Mouse (Mus musculus): ENCODE results near the gene Dnajc6. TPM values are rescaled to one million over a fixed set of nuclear protein-coding genes. Genes with fewer than 3 reads are reported as not detected.

The Dnajc6 gene
- total RNA-seq, 2 experiments from 2014 or later = 0.19 to 0.41 TPM

DNA sequence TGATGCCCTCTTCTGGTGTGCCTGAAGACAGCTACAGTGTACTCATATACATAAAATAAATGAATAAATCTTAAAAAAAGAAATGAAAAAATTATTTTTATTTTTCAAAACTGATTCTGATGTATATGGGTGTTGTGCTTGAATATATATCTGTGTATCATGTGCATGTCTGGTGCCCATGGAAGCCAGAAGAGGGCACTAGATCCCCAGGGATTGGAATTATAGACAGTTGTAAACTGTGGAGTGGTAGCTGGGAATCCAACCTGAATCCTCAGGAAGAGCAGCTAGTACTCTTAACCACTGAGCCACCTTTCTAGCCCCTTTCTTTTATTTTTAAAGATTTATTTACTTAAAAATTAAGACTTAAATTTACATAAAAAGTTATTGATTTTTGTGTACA is 9.9 kb downstream of the Dnajc6 start:
- DNase-seq (ENCODE audit: low spot score) = no peak

DNA sequence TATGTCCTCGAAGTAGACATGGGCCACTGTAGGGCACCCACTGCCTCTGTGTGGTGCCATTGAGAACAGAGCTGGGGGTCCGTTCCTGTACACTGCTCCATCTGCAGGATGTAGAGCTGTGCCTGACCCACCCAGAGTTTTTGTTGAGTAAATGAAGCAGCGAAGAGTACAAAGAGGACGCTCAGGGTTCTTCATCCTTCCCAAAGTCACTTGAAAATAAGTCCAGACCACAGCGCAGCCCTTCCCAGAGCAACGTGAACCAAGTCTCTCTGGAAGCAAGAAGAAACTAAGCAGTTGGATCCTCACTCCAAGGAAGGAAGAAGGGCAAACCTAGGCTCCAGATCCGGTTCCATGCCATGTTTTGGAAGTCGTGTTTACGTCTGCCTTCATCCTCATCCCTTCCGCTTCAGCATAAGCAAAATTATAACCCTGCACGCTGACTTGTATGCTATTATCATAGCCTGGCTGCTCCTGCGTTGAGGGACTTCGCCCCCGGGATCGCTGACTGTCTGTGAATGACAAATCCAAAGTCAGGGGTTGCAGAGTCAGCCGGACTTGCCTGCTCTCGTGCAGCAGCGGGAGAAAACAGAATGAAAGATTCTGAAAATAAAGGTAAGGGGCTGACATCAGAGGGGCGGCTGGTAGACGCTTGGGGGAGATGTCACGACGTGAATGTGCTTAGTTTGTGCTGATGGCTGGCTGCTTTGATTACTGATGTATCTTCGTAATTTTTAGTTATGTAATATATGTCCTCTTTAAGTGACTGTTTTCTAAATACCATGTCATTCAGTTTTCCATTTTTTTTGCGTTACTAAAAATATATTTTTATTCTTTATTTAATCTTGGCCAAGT is 11.3 kb downstream of the Dnajc6 start:
- DNase-seq (ENCODE audit: low spot score) = no peak

DNA sequence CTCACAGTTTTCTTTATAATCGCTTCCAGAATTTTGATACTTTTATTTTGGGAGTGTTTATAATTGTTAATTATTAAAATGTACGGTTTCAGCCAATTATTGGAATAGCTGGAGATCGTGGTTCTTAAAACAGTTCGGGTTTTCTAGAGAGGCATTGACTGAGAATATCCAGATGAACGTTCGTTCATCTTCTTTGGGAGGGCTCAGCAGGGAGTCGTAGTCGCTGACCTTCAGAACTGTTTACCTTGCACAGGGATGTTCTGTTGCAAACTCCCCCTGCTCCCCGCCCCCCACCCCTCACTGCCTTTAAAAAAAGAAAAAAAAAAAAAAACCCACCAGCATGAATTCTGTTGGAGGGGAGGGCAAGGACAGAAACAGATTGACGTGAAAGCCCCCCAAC is 12.0 kb downstream of the Dnajc6 start:
- no peak for DNase-seq (ENCODE audit: low spot score)

DNA sequence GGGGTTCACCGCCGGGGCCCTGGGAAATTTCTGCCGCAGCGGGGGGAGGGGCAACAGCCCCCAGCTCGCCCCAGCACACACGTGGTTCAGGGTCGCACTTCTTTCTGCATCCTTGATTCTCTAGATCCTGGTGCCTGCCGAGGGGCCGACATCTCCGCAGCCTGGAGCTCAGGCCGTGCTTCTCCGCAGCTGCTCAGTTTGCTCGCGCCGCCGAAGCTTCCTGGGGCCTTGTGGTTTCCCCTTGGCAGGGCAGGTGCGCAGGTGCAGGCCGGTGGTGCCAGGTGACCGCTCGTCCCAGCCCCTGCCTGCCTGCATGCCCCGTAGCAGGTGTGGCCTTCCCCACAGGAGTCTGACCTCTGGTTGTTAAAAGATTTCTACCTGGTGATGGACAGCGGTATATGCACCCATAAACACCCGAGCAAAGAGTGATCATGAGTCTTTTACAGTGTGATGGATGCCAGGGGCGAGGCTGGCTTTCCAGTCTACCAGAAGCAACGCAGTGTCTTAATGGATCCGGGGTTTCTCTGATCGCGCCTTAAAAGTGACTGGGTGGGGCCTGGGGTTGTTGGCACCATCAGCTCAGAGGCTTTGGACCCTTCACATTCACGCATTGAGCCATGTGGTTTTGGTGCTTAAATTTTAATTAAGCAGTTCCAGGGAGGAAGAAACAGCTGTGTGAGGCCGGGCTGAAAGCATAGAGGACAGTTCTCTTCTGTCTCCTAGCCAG is 12.6 kb downstream of the Dnajc6 start:
- no peak for DNase-seq (ENCODE audit: low spot score)

DNA sequence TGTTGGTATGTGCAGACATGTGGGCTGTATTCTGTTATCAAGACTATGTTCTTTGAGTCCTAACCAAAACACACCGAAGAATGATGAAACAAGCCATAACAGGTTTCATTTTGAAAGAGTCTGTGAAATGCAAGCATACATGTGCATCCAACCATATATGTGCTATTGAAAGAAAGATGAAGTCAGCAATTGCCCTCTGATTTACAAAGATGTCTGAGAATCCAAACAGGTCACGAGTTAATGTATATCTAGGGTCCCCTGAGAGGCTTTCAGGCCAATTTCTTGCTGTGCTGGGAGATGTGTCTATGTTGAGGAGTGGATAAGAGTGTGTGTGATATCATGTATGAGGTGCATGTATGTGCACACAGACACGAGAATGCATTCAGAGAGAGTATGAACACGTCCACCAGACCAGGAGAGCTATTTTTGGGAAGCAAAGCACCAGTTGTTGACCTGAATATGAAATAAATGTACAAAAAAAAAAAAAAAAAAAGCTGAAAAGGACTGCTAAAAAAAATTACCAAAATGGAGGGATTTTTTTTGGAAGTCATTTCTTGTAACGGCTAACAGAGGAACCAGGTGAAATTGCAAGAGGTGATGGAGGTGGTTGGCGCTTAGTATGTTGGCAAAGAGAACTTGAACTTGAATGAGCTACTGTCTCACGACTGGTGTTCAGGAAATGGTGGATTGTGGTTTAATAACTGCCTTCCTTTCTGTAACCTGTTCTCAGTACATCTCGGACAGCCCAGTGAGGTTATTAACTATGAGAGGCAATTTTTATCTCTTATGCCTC is 13.9 kb downstream of the Dnajc6 start:
- DNase-seq (ENCODE audit: low spot score) = no peak

DNA sequence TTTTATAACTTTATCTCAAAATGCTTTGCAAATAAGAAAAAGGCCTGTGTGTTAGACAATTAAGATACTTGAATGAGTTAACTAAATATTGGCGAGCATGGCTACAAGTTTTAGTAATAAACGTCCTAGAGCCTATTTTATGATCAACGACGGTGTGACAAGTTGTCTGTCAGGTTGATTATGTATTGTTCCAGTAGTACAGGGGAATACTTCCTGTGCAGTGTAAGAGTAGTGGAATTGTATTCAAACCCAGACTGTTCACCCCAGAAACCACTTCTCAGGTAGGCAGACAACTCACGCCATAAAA is 14.4 kb downstream of the Dnajc6 start:
- no peak for DNase-seq (ENCODE audit: low spot score)

DNA sequence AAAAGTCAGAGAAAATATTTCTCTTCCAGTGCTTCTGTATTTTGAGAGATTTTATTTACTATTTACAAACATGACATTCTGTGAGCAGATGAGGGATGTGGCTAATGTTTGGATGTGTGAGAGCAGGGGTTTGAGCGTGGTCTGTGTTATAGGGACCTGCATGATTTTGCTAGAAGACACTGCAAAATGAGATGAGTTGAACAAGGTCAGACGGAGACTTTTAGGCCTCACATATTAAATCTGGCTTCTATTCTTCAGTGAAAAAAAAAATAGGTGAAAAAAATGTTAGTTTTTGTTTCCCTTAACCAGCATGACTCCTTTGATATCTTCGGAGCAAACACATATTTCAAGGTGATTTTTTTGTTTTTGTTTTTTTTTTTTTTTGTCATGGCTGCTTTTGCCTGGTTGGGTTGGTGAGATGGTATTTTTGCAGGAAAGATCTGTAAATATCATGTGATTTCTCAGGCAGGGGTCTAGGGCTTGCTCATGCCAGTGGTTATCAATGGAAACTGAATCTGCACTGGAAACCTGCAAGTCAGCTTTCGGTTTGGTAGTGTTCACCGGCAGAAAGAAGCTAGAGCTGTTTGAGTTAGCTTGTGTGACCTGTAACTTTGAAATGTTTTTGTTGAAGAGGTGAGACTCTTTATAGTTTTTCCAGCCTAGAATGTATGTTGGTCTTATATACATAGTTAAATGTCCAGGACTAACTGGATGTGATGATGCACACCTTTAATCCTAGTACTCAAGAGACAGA is 15.5 kb downstream of the Dnajc6 start:
- no peak for DNase-seq (ENCODE audit: low spot score)

DNA sequence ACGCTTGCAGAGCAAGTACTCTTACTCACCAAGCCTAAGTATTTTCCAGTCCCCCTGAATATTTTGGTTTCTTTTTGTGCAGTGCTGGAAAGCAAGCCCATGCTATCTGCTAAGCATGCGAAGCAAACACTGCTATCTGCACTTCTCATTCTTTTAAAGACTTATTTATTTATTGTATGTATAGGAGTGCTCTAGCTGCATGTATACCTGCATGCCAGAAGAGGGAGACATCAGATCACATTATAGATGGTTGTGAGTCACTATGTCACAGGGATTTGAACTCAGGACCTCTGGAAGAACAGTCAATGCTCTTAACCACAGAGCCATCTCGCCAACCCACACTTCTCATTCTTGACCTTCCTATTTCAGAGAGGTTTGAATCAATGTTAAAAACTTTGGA is 16.8 kb downstream of the Dnajc6 start:
- DNase-seq (ENCODE audit: low spot score) = no peak

DNA sequence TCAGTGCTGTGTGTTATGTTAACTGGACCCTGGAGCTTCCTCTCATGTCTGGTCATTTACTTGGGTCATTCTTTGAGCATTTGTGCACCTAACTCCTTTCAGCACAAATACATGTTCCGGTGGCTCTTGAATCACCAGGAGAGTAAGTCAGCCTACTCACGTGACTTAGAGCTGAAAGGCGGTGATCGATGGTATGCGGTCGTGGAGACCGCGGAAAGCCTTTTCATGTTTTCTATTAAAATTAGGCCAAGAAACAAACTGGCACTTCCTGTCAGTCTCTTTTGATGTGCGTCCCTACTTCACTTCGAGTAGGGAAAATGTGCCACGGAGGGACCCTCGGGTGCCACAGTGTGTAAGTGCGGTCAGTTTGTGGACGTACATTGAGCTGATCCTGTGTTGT is 19.4 kb downstream of the Dnajc6 start:
- DNase-seq (ENCODE audit: low spot score) = no peak

DNA sequence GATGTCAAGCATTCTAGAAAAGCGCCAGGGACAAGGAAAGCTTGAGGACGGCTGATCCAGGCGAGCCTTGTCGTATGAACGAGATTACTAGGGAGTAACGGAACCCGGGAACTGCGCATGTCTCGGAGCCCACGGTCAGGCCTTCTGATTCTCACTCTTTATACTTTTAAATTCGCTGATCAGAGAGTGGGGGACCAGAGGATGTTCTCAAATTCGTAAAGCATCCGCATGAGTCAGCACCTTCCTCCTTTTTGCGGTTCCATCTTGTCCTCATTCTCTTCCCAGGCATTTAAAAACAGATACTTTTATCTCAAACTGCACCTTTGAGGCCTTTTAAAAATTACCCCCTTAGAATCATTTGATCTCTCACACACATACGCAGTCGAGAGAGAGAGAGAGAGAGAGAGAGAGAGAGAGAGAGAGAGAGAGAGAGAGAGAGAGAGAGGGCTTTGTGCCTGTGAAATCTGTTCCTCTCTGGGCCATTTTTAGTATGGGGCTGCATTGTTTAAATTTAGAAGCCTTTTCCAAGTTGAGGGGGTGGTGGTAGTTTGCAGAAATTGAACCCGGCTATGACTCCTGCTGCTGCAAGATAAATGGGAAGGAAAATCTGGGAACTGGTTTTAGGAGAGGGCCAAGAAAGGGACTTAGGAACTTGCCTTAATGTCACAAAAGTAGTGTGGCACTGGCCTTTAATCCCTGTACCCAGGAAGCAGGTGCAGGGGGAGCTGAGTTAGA is 20.2 kb downstream of the Dnajc6 start:
- no peak for DNase-seq (ENCODE audit: low spot score)

DNA sequence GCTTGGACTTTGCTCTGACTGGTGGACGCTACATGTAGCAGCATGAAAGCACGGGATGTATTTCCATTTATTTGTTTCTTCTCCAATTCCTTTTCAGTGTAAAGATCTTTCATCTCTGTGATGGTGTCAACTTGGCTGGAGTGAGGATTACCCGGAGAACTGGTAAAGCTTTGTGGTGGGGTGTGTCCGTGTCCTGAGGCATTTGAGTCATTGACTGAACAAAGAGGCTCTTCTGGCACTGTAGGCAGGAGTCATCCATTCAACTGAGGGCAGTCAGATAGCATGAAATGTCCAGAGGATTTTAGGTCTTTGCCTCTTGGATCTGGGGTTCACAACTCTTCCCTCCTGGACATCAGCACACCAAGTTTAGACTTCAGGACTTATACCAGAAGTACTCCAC is 35.5 kb downstream of the Dnajc6 start:
- DNase-seq (ENCODE audit: low spot score) = no peak

DNA sequence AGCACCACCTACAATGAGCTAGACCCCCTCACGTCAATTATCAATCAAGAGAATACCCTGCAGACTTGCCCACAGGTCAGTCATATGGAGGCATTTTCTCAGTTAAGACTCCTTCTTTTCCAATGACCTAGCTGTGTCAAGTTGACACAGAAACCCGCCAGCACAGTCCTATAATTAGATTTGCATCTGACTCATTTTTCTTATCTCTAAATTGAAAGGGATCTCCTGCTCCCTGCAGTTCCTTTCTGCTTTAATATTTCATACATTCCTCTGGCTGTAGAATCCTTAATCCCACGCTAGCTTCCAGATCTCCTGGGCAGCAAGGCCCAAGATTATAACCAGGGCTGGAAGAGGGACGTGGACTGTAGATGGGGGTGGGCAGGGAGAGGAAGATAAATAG is 44.1 kb downstream of the Dnajc6 start:
- DNase-seq (ENCODE audit: low spot score) = no peak

DNA sequence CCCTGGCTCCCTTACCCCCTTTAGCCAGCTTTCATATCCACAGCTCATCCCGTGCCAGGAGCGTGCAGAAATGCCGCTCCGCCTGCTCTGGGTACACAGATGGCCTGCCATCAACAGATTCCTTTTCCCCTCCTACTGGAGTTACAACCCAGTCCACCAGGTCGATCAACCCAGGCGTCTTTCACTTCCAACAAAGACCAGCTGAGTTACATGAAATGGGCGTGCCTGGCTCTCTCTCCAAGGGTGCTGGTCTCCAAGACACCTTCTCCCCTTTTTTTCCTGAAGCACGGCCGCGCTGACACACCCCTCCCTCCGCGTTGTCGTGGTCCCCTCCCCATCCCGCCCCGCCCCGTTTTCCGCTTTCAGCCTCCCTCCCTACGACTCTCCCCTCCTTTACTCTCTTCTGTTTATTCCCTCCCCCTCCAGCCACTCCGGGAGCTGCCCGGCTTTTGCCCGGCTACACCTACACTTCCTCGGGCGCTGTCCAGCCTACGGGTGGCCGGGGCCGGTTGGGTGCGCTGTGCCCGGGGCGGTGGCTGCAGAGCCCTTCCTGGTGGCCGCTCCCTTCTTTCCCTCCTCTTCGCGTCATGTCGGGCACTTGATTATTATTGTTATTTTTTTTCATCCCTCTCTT is 53.6 kb downstream of the Dnajc6 start:
- no peak for DNase-seq (ENCODE audit: low spot score)

DNA sequence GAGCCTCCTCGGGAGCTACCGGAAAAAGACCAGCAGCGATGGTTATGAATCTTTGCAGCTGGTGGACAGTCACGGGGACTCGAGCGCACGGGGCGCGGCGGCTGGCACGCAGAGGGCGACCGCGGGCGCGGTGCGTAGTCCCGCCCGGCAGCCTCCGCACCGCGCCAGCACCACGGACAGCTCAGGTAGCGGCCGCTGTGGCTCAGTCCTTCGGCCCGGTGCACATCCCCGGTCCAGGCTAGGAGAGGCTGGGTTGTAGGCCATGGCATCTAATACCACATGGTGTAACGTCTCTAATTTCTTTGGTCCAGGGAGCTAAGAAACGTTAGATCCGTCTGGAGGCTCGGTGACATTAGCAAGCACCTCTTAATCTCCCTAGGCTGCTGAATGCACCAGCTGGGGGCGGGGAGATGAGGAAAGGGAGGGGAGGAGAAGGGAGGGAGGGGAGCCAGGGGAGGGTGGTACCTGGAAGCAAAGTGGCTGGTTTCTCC is 54.3 kb downstream of the Dnajc6 start:
- DNase-seq (ENCODE audit: low spot score) = no peak

DNA sequence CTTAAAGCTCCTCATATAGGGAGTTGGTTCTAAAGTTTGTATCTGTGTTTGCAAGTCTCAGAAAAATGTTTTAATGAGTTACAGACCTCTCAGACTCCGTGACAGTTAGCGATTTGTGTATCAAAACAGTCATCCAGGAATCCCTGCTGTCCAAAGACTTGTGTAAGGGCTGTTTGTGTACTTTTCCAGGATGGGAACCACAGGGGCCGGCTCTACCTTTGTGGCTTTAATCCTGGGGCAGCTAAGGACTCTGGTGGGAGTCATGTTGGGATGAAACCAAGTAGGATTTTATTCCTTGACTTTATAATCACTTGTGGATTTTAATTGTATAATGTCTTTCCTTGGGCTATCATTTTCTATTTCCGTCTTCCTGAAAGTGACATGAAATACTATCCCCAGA is 55.0 kb downstream of the Dnajc6 start:
- no peak for DNase-seq (ENCODE audit: low spot score)

DNA sequence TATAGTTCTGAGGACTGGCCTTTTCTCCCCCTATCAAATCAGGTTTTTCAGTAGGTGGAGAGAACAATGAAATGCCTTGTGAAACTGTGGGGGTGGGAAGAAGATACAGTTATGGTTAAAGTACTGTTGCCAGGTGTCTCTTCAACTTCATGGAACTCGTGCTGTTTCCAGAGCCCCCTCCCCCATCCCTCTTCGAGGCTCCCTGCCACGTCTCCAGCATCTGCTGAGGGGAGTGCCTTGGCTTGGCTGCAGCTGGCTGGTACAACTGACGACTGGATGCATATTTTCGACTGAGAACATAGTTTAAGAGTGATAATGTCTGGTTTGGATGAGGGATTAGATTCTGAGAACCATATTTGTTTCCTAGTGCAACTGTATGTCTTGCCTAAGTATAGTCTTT is 55.9 kb downstream of the Dnajc6 start:
- no peak for DNase-seq (ENCODE audit: low spot score)

DNA sequence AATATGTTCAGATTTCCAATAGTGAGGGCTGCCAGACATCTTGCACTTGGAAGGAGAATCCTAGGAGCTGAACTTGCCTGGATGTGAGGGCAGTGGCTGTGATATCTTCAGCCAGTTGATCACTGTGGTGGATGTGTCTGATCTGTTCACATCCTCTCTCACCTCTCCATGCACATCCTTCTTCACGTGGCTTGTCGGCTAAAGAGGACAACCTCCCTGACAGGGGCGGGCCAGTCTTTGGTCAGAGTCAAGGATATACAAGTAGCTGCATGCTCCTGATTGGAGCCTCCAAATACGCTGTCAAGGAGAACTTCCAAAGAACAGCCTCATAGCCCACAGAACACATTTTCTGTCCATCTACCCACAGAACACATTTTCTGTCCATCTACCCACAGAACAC is 58.6 kb downstream of the Dnajc6 start:
- no peak for DNase-seq (ENCODE audit: low spot score)

DNA sequence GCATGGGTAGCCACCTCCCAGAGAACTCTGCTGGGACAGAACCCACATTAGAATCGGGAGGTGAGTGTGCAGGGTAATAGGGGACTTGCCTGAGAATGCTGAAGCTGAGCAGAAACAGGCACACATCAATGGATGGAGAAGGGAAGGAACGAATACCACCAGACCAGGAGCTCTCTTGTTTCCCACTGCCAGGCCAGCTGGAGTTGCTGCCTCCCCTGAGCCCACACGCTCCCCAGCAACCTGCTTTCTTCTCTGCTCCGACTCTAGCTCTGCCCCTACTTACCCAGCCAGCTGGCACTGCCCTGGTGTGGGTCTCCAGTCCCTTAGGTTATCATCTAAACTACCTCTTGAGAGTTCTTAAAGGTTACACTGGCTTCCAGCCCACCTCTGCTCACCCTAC is 63.7 kb downstream of the Dnajc6 start:
- DNase-seq (ENCODE audit: low spot score) = no peak

DNA sequence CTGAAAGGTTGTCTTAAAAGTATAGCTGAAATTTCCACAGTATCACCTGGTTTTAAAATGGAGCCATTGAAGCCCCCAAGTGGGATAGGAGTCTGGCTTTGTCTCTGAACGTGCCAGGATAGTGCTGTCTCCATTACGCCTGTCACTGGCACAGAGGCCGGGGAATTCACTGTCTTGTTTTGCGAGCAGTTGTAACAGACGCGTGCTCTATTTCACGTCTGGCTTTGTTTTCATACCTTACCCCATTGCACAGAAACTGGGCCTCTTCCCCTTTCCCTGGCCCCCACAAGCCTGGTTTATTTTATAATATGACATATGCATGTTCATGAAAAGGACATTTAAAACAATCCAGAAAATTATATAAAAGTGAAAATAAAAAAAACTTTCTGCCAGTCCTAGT is 66.4 kb downstream of the Dnajc6 start:
- DNase-seq (ENCODE audit: low spot score) = no peak

DNA sequence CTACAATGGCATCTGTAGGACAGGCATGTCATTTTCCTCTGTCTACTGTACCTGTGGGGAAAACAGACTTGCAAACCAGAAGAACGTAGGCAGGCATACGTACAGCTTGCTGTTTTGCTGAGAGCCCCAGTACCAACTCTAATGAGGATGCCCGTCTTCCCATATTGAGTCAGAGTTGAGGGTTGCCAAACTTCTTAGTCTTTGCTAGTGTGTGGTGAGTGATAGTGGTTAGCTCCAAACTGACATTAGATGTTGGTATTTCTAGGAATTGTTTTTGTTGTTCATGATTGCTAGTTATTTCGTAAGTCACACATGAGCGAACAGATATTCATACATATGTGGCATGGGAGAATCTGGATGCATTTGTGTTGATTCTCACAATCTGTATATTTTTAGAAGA is 67.2 kb downstream of the Dnajc6 start:
- DNase-seq (ENCODE audit: low spot score) = no peak
